Mouse (Mus musculus): ENCODE measurements around the gene Tfrc.

GRCm38 (mm10) chr16:32594701-32595100 is 14.0 kb upstream of the Tfrc start:
- TF ChIP-seq POLR2A (IDR thresholded peaks at IDR 0.05; ENCODE audit: low read depth, low read length) = no peak
- TF ChIP-seq CTCF (conservative IDR thresholded peaks at IDR 0.05 in 1 of 2, IDR thresholded peaks at IDR 0.05 in 1 of 2; ENCODE audit: low read depth in 2 of 2, low read length in 2 of 2) = no peak
- TF ChIP-seq UBTF (IDR thresholded peaks at IDR 0.05; ENCODE audit: low read depth, low read length) = no peak
- TF ChIP-seq MAZ (IDR thresholded peaks at IDR 0.05; ENCODE audit: low read depth, low read length) = no peak
- no peak for TF ChIP-seq MAFK (IDR thresholded peaks at IDR 0.05; ENCODE audit: insufficient replicate concordance, low read length)
- no peak for TF ChIP-seq ZMIZ1 (IDR thresholded peaks at IDR 0.05; ENCODE audit: low read depth, low read length)
- no peak for TF ChIP-seq USF2 (conservative IDR thresholded peaks at IDR 0.05; ENCODE audit: low read depth, low read length)
- TF ChIP-seq EP300 (IDR thresholded peaks at IDR 0.05; ENCODE audit: low read length) = no peak
- TF ChIP-seq SMC3 (IDR thresholded peaks at IDR 0.05; ENCODE audit: low read depth, low read length) = no peak
- no peak for TF ChIP-seq TCF12 (IDR thresholded peaks at IDR 0.05; ENCODE audit: low read depth, low read length)
- TF ChIP-seq HCFC1 (IDR thresholded peaks at IDR 0.05; ENCODE audit: low read depth, low read length) = no peak
- TF ChIP-seq USF1 (IDR thresholded peaks at IDR 0.05; ENCODE audit: low read depth, low read length) = no peak
- no peak for TF ChIP-seq CHD1 (IDR thresholded peaks at IDR 0.05; ENCODE audit: low read depth, low read length)
- TF ChIP-seq SIN3A (IDR thresholded peaks at IDR 0.05; ENCODE audit: low read length) = no peak
